Mouse (Mus musculus): ENCODE results near the gene Vps26a.

Gene Vps26a

DNA sequence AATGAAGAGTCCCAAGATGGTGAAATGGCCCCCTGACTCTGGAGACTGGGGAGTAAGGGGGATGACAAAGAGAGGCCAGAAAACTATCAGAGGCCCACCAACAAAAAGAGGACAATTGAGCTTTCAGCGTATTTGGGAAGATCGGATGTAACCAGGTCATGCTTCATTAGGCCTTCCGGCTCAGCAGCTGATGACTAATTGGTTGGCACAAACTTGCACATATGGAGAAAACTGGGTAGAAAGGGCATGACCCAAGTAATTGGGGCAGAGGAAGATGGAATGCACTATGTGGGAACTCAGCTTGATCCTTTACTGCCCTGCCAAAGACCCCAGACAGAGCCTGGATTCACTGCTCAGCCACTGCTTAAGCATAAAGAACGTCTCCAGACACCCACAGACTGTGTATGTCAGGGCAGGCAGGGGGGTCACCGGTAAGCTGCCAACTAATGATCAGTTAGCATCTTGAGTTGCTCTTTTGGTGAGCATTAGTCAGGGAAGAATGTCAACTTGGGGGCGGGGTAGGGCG, 67.7 kb downstream of the Vps26a start:
- DNase-seq (ENCODE audit: low read depth, low spot score), result no peak

DNA sequence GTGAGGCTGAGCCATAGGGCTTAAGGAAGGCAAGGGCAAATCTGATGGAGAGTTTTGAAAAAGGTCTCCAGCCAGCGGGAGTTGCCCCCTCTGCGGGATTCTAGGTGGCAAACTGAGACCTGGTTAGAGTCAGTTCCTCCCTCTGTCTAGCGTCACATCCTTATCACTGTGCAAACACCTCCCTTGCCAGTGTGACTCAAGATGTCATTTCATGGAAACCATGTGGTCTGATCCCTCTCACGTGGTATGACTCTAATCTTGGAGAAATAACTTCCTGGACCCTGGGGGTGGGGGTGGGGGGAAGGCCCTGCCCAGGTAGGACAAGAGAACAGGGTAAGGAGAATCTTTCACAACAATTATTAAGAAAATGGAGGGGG, 73.0 kb downstream of the Vps26a start:
- no peak for DNase-seq (ENCODE audit: low read depth, low spot score)

DNA sequence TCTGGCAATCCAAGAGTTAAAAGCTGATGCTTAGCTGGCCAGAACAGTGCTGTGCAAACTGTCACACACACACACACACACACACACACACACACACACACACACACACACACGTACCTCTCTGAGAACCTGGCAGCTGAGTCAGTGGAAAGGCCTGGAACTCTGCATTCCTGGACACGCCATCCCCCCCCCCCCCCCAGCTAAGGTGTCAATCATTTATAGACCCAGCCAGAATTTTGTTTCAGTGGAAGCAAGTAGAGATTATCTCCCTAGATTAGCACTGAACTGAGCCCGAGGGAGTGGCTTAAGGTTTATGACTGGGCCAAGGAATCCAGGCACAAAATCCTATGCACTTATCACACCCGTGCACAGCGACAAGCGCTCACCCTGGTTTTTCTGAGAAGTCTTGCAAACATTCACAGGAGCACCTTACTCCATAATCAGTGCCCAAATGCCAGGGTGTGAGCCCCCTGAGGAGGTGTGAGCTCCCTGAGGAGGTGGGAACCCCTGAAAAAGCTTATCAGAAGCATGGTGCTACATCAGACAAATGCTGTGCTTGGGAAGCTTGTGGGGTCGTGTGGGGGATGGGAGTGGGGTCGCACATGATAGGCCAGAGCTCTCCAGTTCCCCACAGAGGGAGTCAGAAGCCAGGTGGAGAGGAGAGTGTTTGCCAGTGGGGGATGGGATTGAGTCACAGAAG, 73.5 kb downstream of the Vps26a start:
- DNase-seq (ENCODE audit: low read depth, low spot score), result no peak

DNA sequence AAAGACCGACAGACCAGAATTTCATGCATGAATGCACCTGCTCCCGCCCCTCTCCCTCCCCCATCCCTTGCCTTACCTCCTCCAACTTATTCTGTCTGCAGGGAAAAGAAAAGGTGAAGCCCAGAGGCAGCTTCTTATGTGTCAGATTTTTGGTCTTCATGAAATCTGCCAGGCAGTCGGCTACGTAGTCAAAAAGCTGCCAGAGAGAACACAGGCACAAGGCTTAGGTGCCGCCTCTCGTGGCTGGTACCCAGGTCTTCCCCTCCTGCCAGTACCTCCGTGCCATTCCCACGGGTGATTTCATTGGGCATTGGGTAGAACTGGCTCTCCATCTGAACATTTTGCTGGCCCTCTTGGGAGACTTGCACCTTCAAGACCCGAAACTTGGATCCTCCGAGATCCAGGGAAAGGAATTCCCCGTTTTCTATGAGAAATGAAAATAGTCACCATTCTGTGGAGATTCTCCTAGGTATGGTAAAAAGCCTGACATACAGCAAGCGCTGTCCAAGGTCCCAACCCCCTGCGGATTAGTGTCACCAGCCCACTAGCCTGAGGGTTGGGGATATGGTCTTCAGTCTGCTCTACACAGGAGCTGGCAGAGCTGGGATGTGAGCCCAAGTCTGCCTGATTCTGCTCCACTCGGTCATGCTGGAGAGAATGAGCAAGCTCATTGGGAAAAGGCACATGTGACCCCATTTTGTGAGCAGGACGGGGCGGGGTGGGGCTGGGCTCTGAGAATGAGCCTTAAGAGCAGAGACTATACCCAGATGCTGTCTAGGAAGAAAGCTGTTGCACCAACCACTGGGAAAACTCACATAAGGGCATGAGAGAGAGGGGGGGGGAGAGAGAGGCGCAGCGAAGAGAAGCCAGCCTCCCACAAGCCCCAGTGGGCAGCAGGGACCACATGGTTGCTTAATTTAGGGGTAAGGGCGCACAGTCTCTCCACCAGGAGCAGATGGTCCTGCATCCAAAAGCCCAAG, 74.9 kb downstream of the Vps26a start:
- peak; percentile 17 for DNase-seq (ENCODE audit: low read depth, low spot score)

DNA sequence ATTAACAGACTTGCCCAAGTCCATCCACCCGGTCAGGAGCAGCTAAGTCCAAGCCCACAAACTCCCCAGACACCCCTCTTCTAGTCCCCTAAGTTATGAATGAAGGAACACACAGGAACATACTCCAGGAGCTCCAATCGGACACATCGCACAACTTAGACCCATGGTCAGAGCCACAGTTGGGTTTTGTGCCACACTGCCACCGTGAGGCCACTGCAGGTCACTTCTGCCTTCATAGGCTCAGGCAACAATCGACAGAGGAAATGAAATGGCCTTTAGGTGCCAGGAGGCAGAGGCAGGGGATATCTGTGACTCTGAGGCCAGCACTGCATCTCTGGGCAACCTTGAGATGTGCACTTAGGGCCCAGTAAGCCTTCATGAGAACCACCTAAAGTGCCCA, 75.7 kb downstream of the Vps26a start:
- DNase-seq (ENCODE audit: low read depth, low spot score), result peak; percentile 75

All from R1 (cell line).